Mouse (Mus musculus) cerebellum, adult 2 months (tissue): Measurements from ENCODE around the gene Snai1. TPM values are rescaled to one million over a fixed set of nuclear protein-coding genes. Genes with fewer than 3 reads are reported as not detected.
A peak's percentile ranks its signal among the peaks of the same experiment; 100 is the strongest.

Source experiments
- DNase-seq, 2 experiments: peaks; one replicate each; pipeline ENCODE4 v3.0.0; 2021
- H3K27ac ChIP-seq: fragments of 200-500 bp; 2 replicates; pipeline ENCODE4 v1.5.1; 2012; ENCODE audit warnings: low read length, control low read depth, inconsistent platforms; ENCODE audit not compliant: insufficient read depth
- H3K27me3 ChIP-seq: fragments of 200-500 bp; 2 replicates; pipeline ENCODE4 v1.6.1; 2012; ENCODE audit warnings: inconsistent platforms, mild to moderate bottlenecking, low read length, moderate library complexity; ENCODE audit not compliant: control insufficient read depth, insufficient read depth
- H3K4me1 ChIP-seq: fragments of 200-500 bp; 2 replicates; pipeline ENCODE4 v1.6.1; 2011; ENCODE audit warnings: low read length; ENCODE audit not compliant: control insufficient read depth, insufficient read depth
- H3K4me3 ChIP-seq: fragments of 200-500 bp; replicated peaks from 2 replicates; pipeline ENCODE3; 2011; ENCODE audit warnings: mild to moderate bottlenecking, low read depth, low read length, control low read depth; ENCODE audit not compliant: insufficient read depth
- CTCF ChIP-seq: fragments of 200-500 bp; IDR thresholded peaks from 2 replicates; pipeline ENCODE4 v1.5.1; 2011; ENCODE audit warnings: low read depth, mild to moderate bottlenecking, control low read depth, low read length, moderate library complexity, borderline replicate concordance; ENCODE audit not compliant: insufficient read depth
- POLR2A ChIP-seq: fragments of 200-500 bp; IDR thresholded peaks from 2 replicates; pipeline ENCODE4 v1.6.1; 2011; ENCODE audit warnings: low read length, control low read depth, borderline replicate concordance; ENCODE audit not compliant: insufficient read depth
- WGBS: fragments of 180-500 bp; shearing (Covaris S2); methylation state at CpG from one replicate; pipeline ENCODE4 v1.1.7; 2018; 5-methylcytosine and 5-hydroxymethylcytosine counted together
- polyA plus RNA-seq: library from polyadenylated mRNA; depleted of rRNA; stranded (reverse); fragments of >200 nt; gene quantifications from 2 replicates; pipeline ENCODE4 v1.2.3, GENCODE M21; 2012

Snai1 gene
- polyA plus RNA-seq, 1 experiment, result 1.1 TPM

- TF ChIP-seq CTCF (no peak), POLR2A (peak; percentile 59; the same call in 1 of the 2 replicates)
- peak overlapping the region; percentile 96 for H3K27ac ChIP-seq
- H3K4me1 ChIP-seq, result peaks cover 15% of the 10 kb centered on the region
- no peaks in the 10 kb centered on the region for H3K27me3 ChIP-seq
- under 1% methylated on average over 84 of the region's 85 CpGs for WGBS
- H3K4me3 ChIP-seq, result peak overlapping the region; percentile 99
- DNase-seq, result peak; percentile 88 to 89
Measured at GRCm38 (mm10) chr2:167503253-167503895, 34.6 kb upstream of the Snai1 start.

- TF ChIP-seq CTCF (no peak), POLR2A (no peak)
- H3K27me3 ChIP-seq, result no peaks in the 10 kb centered on the region
- H3K4me3 ChIP-seq, result peak overlapping the region; percentile 99
- H3K4me1 ChIP-seq, result peaks cover 15% of the 10 kb centered on the region
- peak; percentile 61 to 72 for DNase-seq
- H3K27ac ChIP-seq, result peak overlapping the region; percentile 88
- under 1% methylated on average over 32 of the region's 32 CpGs for WGBS
Measured at GRCm38 (mm10) chr2:167503896-167504349, 34.1 kb upstream of the Snai1 start.

DNA sequence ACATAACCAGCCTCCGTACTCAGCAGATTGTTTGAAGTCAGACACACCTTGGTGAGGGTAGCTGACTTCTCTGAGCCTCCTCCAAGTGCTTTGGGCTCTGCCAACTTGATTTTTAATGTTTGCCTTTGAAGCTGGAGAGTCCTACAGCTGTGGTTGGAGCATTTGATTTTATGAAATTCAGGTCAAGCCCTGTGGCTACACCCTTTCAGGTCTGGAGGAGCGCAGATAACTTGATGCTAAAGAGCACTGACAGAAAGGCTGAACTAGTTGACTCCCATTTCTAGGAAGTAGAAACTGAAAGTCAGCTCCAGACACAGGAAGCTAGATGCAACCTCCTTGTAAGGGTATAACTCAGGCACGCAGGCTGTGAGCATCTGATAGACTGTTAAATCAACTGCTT, 32.9 kb upstream of the Snai1 start:
- WGBS, result 41% methylated on average over 3 of the region's 3 CpGs
- Histone ChIP-seq H3K27me3 (no peaks in the 10 kb centered on the region), H3K4me3 (peak overlapping the region; percentile 31), H3K27ac (no peak overlapping the region), H3K4me1 (peaks cover 16% of the 10 kb centered on the region)
- no peak for DNase-seq
- TF ChIP-seq CTCF (no peak), POLR2A (no peak)

DNA sequence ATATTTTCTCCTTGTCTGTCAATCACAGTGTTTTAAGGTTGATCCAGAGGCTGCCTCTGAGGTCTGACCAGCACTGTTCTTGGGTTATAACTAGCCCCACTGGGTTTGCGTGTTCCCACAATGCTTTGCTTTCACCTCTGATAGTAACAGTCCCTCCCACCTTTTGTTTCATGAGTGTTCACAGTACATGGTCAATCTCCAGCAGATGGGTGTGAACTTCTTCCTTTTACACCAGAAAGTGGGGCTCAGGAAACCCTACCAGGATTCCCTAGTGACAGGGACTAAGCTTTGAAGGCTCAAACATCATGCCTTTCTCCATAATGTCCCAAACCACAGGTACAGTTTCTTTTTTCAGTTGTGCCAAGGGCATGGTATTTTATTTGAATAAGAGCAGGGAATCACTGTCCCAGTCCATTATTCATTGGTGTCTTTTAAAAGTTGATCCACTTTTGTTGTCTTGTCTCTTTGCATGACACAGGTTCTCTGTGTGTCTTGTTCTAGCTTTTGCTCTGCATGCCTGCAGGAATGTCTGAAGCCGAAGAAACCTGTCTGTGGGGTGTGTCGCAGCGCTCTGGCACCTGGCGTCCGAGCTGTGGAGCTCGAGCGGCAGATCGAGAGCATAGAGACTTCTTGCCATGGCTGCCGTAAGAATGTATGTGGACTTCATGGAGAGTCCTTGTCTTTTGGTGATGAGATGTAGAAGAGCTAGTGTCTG, 31.3 kb upstream of the Snai1 start:
- no peak overlapping the region for H3K27ac ChIP-seq
- peaks cover 24% of the 10 kb centered on the region for H3K4me1 ChIP-seq
- WGBS, result 45% methylated on average over 10 of the region's 10 CpGs
- H3K4me3 ChIP-seq, result peak overlapping the region; percentile 16
- no peak for DNase-seq
- no peaks in the 10 kb centered on the region for H3K27me3 ChIP-seq
- no peak for TF ChIP-seq POLR2A
- TF ChIP-seq CTCF, result no peak

DNA sequence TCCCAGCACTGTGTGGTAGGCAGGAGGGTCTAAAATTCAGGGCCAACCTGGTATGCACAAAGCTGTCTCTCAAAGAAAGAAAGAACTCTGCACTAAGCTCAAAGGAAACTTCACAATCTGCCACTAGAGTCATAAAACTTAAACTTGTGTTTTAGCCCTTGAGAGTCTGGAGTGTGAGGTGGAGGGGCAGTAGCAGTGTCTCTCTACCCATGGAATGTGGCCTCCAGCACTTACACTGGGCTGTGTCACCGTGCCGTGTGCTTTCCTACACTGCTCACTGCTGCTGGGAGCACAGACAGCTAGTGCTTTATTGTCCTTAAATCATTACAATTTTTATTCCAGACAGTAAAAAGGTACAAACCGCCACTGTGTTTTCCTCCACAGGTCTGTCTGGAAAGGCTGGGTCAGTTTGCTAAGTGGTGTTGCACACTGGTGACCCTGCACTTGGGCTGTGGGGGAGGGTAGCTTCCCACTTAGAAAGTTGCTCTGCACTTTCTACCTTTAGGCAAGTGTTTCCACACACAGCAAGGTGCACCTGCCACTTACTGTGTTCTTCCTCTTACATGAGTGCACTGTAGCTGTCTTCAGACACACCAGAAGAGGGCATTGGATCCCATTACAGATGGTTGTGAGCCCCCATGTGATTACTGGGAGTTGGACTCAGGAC, 30.1 kb upstream of the Snai1 start:
- H3K27ac ChIP-seq, result no peak overlapping the region
- no peak for DNase-seq
- H3K4me3 ChIP-seq, result no peak overlapping the region
- 76% methylated on average over 3 of the region's 3 CpGs for WGBS
- peaks cover 29% of the 10 kb centered on the region for H3K4me1 ChIP-seq
- no peak for TF ChIP-seq CTCF
- no peak for TF ChIP-seq POLR2A
- H3K27me3 ChIP-seq, result no peaks in the 10 kb centered on the region

DNA sequence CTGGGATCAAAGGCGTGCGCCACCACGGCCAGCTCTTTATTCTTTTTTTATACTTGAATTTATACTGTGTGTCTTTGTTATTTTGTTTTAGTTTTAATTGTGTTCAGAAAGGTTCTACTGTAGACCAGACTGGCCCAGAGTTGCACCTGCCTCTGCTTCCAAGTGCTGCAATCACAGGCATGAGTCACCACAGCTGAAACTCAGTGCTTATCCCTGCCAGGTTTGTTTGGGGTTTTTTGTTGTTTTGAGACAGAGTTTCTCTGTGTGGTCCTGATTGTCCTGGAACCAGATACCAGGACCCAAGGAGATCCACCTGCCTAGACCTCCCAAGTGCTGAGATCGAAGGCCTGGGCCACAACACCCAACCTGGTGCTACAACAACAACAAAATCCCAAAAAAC, 29.4 kb upstream of the Snai1 start:
- WGBS, result 91% methylated on average over 4 of the region's 4 CpGs
- Histone ChIP-seq H3K4me3 (no peak overlapping the region), H3K27me3 (no peaks in the 10 kb centered on the region), H3K27ac (no peak overlapping the region), H3K4me1 (peaks cover 29% of the 10 kb centered on the region)
- TF ChIP-seq CTCF, result no peak
- no peak for TF ChIP-seq POLR2A
- DNase-seq, result no peak

GRCm38 (mm10) chr2:167510485-167510884, 27.5 kb upstream of the Snai1 start:
- Histone ChIP-seq H3K4me3 (no peak overlapping the region), H3K27ac (no peak overlapping the region), H3K27me3 (no peaks in the 10 kb centered on the region), H3K4me1 (peaks cover 27% of the 10 kb centered on the region)
- TF ChIP-seq CTCF (no peak), POLR2A (no peak)
- no peak for DNase-seq
- 38% methylated on average over 3 of the region's 3 CpGs for WGBS

DNA sequence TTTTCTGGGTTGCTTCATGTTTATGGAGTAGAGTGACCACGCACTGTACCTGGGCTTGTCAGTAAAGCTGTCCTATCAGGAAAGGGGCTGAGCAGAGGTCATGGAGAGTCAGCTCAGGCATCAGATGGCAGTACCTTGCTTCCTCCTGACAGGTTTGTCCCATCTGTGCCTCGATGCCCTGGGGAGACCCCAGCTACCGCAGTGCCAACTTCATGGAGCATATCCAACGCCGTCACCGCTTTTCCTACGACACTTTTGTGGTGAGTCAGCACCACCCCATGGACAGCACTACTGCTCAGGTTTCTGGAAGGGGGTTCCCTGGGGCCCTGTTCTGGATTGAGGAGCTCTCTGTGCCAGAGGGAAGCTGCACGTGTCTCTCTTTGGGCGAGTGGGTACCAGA, 25.6 kb upstream of the Snai1 start:
- WGBS, result 22% methylated on average over 9 of the region's 9 CpGs
- peak in 1 of 2 experiments; percentile 49 for DNase-seq

More for the DNA sequence above, 25.6 kb upstream of the Snai1 start:
- Histone ChIP-seq H3K27ac (no peak overlapping the region), H3K4me3 (no peak overlapping the region), H3K4me1 (peaks cover 20% of the 10 kb centered on the region), H3K27me3 (no peaks in the 10 kb centered on the region)
- no peak for TF ChIP-seq POLR2A
- peak; percentile 13; the same call in 1 of the 2 replicates for TF ChIP-seq CTCF
